18 mouse cellular contexts compared by ENCODE assay signal in genomic region chr3:95969277-95969676, GRCm38 (mm10).
"Had no signal": no experiment of that assay in that cellular context is flagged by ENCODE, and none has a peak within 500 bp of the region (broad histone marks: within the 10 kb centered on the region; RNA-seq: fewer than 3 reads in every experiment).

No protein-coding gene starts in this region.

- H3K9ac ChIP-seq: kidney, embryonic 15.5 days; liver, embryonic 13.5 days; midbrain, embryonic 12.5 days; midbrain, embryonic 15.5 days; neural tube, embryonic 12.5 days; neural tube, embryonic 15.5 days; stomach, embryonic 15.5 days had no signal

- H3K36me3 ChIP-seq: kidney, embryonic 15.5 days; liver, embryonic 13.5 days; midbrain, embryonic 12.5 days; midbrain, embryonic 15.5 days; neural tube, embryonic 12.5 days; neural tube, embryonic 15.5 days; stomach, embryonic 15.5 days had no signal

- H3K4me3 ChIP-seq: kidney, embryonic 15.5 days; left cerebral cortex, adult 2 months; liver, embryonic 13.5 days; midbrain, embryonic 12.5 days; midbrain, embryonic 15.5 days; neural tube, embryonic 12.5 days; neural tube, embryonic 15.5 days; stomach, embryonic 15.5 days had no signal

- H3K4me2 ChIP-seq: kidney, embryonic 15.5 days; liver, embryonic 13.5 days; midbrain, embryonic 12.5 days; midbrain, embryonic 15.5 days; neural tube, embryonic 12.5 days; neural tube, embryonic 15.5 days; stomach, embryonic 15.5 days had no signal

- DNase-seq: kidney, postnatal 10 days; kidney, postnatal 36 days; layer of hippocampus, postnatal 36 days; liver, embryonic 13.5 days; lung, adult 2 months; lung, postnatal 14 days; lung, postnatal 4 days; right cerebral cortex, adult 18-20 months; right cerebral cortex, postnatal 14 days; spleen, adult 18-20 months; thymus, postnatal 25 days had no signal

- H3K27me3 ChIP-seq: neural tube, embryonic 12.5 days; neural tube, embryonic 15.5 days had no signal

- ATAC-seq: midbrain, embryonic 15.5 days had no signal

- H3K9me3 ChIP-seq: kidney, embryonic 15.5 days; liver, embryonic 13.5 days; midbrain, embryonic 12.5 days; midbrain, embryonic 15.5 days; neural tube, embryonic 12.5 days; neural tube, embryonic 15.5 days; stomach, embryonic 15.5 days had no signal

- H3K27ac ChIP-seq: kidney, embryonic 15.5 days; left cerebral cortex, adult 2 months; liver, embryonic 13.5 days; midbrain, embryonic 12.5 days; midbrain, embryonic 15.5 days; neural tube, embryonic 12.5 days; neural tube, embryonic 15.5 days; stomach, embryonic 15.5 days had no signal
